Mouse (Mus musculus) left cerebral cortex, postnatal 14 days (tissue): ENCODE results near the gene Nacc2. TPM values are rescaled to one million over a fixed set of nuclear protein-coding genes. Genes with fewer than 3 reads are reported as not detected.
A peak's percentile ranks its signal among the peaks of the same experiment; 100 is the strongest.

Source experiments
- DNase-seq, 2 experiments: peaks; one replicate each; pipeline ENCODE4 v3.0.0; 2021 to 2022; ENCODE audit warnings: low spot score in 2 of 2, mixed read lengths in 1 of 2
- intact Hi-C: fragments of 180-260 bp; cut with DNase I; formaldehyde crosslinking; loops from one replicate; pipeline ENCODE4 v1.15.1; 2025
- total RNA-seq, 2 experiments: library from RNA; stranded (reverse); gene quantifications; 2 replicates each; pipeline ENCODE4 v1.2.3; 2021

Nacc2 gene
- total RNA-seq, 2 experiments from 2014 or later: 58.1 to 58.8 TPM

- DNase-seq: no peak
- intact Hi-C loops: no loop called here
Measured at GRCm38 (mm10) chr2:26074551-26074950, 48.5 kb downstream of the Nacc2 start.

GRCm38 (mm10) chr2:26068592-26068991, 54.4 kb downstream of the Nacc2 start:
- intact Hi-C loops: no loop called here
- DNase-seq: no peak

DNA sequence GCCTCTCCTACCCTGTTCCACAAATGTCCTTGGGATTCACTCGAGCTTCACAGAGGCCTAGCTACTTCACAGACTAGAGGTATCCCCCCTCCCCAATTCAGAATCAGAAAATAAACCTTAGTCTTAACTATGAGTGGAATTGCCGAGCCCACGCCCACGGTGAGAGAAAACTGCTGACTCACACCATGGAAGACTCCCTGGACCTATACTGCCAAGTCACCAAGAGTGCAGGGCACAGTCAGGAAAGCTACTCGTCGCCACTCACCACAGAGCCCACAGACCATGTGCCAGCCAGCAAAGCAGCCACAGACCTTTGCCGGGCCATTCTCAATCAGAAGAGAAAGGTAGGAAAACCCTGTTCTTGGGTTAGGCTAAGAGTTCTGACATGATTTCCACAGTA, 54.8 kb downstream of the Nacc2 start:
- intact Hi-C loops: no loop called here
- no peak for DNase-seq

GRCm38 (mm10) chr2:26066527-26066926, 56.5 kb downstream of the Nacc2 start:
- intact Hi-C loops: no loop called here
- DNase-seq: peak; percentile 89 to 93

- no peak for DNase-seq
- intact Hi-C loops: no loop called here
Measured at GRCm38 (mm10) chr2:26062742-26063427, 60.1 kb downstream of the Nacc2 start.

DNA sequence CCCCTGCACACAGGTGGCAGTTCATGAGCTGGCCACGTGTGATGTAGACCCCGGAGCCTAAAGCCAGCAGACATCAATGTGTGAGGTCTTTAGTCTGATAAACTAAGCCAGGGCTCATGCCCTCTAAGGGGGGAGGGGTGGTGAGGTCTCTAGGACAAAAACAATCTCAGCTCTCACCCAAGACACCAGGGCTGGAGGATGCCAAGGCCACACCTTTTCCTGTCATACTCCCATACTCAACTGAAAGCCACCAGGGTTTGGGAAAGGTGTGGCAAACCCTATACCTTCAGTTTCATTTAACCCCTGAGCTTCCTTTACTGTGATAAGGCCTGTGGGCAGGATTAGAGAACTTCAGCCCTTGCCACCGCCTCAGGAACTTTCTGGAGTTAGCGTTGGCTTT, 60.8 kb downstream of the Nacc2 start:
- no peak for DNase-seq
- intact Hi-C loops: no loop called here

DNA sequence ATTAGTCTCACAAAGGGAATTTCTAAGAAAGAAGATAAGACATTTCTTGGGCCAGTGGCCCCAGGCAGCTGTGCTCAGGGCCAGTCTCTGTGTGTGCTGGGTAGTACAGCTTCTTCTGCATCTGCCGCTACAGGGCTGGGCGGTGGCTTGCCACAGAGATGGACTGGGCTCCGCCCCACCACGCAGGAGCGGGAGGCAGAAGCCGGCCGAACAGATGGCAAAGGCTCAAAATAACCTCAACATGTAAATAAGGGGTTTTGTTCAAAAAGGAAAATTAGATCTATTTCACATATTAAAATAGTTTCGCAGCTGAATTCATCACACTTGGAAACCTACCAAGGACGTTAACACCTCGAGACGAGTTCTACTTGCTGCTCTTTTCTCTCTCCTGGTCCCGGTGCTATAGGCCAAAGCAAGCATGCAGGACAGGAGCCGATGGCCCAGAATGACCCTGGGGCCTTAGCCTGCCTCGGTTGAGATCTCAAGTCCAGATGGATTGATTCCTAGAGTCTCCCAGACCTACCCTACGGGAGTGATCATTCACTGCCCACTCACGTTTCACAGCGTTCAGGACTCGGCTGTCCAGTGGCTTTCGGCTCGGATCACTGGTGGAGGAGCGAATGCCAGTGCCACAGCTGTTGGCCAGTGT, 61.9 kb downstream of the Nacc2 start:
- intact Hi-C loops: no loop called here
- DNase-seq: peak; percentile 56 to 72

- intact Hi-C loops: no loop called here
- no peak for DNase-seq
Measured at GRCm38 (mm10) chr2:26057053-26057452, 66.0 kb downstream of the Nacc2 start.

GRCm38 (mm10) chr2:26056226-26056625, 66.8 kb downstream of the Nacc2 start:
- DNase-seq: no peak
- intact Hi-C loops: no loop called here

DNA sequence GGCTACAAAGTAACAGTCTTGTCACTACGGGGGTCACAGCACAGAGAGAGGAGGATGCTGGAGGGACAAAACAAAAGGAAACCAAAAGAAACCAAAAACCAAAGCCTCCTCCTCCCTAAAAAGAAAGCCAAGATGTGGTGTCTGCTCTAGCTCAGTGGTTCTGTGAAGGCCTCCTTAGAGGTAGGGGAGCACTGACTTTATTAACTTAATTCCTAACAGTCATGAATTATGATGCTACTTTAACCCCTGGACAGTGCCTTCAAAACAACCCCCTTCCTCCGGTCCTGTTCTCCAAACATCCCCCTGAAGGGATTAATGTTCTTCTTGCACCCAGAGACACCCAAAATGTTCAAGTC, 67.3 kb downstream of the Nacc2 start:
- no peak for DNase-seq
- intact Hi-C loops: loop anchor here (2.0 kb wide), 1 partner anchor 85 kb away; no protein-coding TSS in a partner anchor

DNA sequence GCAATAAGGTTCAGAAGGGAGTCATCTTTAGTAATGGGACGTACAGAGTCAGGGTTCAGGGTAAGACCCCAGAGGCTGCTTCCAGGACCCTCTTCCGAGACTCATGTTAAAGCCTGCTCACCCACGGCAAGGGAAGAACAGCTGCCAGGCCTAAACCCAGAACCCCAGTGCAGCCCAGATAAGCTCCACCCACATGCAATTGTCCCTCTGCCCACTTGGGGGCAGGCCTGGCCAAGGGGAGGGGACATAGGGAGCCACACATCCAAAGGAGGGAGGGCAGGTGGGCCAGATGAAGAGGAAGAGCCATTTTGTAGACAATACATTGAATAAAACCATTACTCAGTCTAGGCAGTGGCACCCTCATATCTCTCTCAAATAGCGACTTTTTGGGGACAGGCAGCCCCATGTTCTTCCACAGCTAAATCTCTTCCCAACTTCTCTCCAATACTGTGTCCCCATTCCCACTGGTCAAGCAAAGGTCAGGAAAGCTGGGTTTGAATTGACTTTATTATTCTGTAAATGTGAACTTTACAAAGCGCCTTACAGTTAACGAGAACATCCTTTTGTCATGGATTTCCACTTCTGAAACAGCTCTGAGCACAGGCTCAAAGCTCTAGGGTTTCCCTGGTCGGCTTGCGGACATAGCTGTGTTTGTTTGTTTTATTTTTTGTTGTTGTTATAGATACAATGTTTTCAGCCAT, 67.8 kb downstream of the Nacc2 start:
- intact Hi-C loops: loop anchor here (2.0 kb wide), 1 partner anchor 86 kb away; no protein-coding TSS in a partner anchor
- peak; percentile 55 to 59 for DNase-seq

DNA sequence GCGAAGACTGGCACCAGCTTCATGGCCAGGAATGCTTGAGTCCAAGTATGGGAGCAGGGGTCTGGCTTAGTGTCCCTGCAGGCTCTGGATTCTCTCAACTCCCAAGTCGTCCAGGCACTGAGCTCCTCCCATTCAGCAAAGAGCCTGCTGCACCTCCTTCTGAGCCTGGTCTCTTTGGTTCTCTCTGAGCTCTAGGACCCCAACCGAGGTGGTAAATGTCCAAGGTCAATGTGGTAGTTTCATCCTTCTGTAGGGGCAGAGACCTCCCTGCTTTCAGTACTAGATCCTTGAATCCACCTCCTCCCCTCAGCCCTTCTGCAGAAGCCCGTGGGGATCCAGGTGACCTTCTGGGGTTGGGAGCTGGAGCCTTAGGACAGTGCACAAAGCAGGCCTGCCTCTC, 70.2 kb downstream of the Nacc2 start:
- intact Hi-C loops: no loop called here
- DNase-seq: no peak

DNA sequence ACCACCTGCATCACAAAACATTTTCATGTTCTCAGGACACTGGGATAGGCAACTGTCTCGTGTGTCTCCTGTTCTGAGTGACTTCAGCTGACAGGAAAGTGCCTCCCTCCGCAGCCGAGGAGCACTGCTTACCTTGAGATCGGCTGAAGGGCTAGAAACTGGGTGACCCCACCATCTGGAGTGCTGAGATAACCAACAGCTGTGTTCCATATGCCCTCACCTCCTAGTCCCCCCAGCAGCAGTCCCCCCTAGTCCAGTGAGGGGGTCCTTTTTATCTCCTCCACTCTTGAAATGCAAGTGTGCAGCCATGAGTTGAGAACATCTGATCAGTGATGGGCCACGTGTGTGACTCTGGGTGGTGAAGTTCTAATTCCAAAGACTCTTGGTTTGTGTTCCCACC, 74.2 kb downstream of the Nacc2 start:
- DNase-seq: no peak
- intact Hi-C loops: loop anchor here (10.0 kb wide), 1 partner anchor 226 kb away; no protein-coding TSS in a partner anchor

DNA sequence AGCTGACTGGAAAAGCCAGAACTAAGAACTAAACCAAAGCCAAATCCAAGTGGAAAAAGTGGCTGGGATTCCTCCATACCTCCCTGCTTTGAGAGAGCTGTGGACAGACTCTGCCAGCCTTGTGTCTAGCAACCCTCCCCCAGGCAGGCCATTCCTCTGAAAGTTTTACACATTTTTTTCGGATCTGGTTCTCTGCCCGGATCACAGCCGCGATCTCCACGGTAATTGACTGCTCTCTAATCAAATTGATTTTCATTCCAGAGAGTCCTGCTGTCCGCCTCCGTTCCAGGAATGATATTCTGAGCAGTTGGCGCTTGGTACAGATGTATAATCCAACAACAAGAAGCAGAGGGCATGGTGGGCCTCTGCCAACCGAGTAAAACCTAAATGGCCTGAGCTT, 78.8 kb downstream of the Nacc2 start:
- intact Hi-C loops: loop anchor here (10.0 kb wide), 1 partner anchor 231 kb away; no protein-coding TSS in a partner anchor
- DNase-seq: no peak

DNA sequence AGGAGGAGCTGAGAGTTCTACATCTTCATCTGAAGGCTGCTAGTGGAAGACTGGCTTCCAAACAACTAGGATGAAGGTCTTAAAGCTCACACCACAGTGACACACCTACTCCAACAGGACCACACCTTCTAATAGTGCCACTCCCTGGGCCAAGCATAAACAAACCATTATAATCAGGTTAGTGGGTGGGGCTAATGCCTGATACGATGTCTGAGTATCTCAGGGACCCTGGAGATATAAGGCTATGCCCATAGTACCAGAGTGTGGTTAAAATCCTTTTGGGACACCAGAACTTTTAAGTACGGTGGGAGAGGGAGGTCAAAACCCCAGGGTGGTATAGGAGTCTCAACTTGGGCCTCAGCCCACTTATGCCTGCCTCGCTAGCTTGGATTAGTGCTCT, 80.4 kb downstream of the Nacc2 start:
- intact Hi-C loops: loop anchor here (10.0 kb wide), 1 partner anchor 232 kb away; no protein-coding TSS in a partner anchor
- no peak for DNase-seq

DNA sequence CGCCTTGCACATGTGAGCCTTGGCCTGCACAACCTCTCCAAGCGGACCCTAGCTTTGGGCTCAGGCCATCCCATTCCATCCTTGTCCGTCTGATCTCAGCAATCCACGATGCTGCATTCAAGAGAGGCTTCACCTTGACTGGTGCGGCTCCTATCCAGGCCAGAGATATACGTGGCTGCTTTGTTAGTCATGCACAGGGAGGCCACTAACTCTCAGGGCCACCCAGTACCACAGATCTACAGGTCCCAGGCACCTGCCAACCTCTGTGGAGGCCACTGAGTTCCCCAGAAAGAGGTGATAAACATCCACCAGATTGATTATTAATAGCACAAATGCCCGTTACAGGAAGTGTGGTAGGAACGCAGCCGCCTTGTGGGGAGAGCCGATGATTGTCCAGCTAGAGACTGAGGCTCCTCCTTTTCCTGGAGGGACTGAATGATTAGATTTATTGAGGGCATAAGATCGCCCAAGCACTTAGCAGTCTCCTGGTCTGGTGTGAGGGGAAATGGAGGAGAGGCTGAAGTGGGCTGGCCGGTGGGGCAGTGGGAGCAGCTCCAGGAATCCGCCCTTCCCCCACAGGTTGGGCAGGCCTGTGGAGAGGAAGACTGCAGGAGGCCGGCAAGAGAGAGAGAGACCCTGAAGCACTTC, 81.7 kb downstream of the Nacc2 start:
- no peak for DNase-seq
- intact Hi-C loops: loop anchor here (10.0 kb wide), 1 partner anchor 234 kb away; no protein-coding TSS in a partner anchor

DNA sequence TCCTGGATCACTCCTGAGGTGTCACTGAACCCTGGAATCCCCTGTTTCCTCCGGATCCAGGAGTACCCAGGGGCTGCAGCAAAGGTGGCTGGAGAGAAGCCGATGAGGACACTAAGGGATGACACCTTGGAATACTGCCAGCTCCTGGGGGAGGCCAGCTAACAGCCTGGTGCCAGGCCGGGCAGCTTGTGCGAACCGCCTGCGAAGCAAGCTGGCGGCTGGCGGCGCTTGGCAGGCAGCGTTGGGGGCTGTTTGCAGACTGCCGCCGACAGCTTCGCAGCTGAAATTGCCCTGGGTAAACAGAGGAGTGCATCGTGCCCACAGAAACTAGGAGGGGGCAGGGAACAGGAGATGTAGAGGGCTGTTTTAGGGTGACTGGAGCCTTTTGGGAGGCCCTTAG, 83.1 kb downstream of the Nacc2 start:
- peak; percentile 71 to 76 for DNase-seq
- intact Hi-C loops: loop anchor here (10.0 kb wide), 1 partner anchor 235 kb away; no protein-coding TSS in a partner anchor

DNA sequence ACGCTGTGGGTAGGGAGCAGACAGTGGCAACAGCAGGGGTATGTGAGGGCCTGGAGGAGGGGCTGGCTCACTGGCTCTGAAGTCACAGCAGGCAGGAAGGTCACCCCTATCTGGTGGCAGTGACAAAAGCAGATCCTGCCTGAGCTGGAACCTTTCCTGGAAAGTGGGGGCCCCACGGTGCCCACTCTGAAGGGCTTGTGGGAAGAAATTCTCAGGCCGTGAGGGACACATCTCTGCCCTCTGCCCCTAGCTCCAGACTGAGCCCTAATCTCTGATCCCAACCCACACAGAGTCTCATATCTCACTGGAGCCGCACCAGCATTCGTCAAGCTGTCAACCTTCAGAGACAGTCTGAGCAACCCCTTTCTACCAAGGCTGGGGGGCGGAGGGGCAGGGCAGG, 85.6 kb downstream of the Nacc2 start:
- no peak for DNase-seq
- intact Hi-C loops: no loop called here

DNA sequence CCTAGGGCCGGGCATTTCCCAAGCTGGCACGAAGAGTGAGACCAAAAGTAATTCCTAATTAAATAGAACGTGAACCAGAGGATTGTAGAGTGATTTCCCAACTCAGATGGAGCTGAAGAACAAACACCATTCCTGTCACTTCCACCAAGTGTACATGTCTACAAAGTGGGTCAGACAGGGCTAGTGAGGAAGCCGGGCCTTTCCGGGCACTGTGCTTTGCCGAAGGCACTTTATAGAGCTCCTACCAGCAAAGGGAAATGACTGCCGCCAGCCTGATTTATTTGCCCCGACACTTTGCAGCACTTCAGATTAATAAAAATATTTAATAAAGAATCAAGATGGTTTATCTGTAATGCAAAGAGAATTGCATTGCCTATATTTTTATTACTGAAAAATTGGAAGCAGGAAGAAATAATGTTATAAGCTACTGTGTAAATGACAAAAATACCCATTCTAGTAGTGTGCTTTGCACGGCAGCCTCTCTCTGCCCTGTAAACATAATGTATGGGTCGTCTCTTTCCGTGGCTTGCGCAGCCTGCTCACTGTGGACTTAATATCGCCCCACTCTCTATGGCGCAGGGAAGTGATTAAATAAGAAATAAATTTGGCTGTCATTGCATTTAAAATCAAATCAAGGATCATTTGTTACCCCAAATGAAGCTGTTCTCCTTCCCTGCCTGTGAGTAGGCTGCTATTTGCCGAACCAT, 88.5 kb downstream of the Nacc2 start:
- DNase-seq: no peak
- intact Hi-C loops: no loop called here
